Mouse (Mus musculus) G1E (cell line): ENCODE measurements around the gene Tmem132d.

Experiments used
- CTCF ChIP-seq: IDR thresholded peaks from 2 replicates; pipeline ENCODE4 v1.5.1; 2012; ENCODE audit warnings: low read depth, low read length, inconsistent platforms, mixed read lengths
- GATA1 ChIP-seq: IDR thresholded peaks from 2 replicates; pipeline ENCODE4 v1.6.1; 2012; ENCODE audit warnings: borderline replicate concordance, low read length, inconsistent platforms, mixed read lengths
- GATA2 ChIP-seq: IDR thresholded peaks from 2 replicates; pipeline ENCODE4 v1.6.1; 2012; ENCODE audit warnings: low read depth, low read length, inconsistent platforms, borderline replicate concordance
- POLR2AphosphoS5 ChIP-seq: IDR thresholded peaks from 2 replicates; pipeline ENCODE4 v1.6.1; 2012; ENCODE audit warnings: low read depth, low read length, inconsistent platforms; ENCODE audit not compliant: insufficient replicate concordance
- TAL1 ChIP-seq: conservative IDR thresholded peaks from 2 replicates; pipeline ENCODE4 v1.6.1; 2012; ENCODE audit warnings: low read depth, low read length, inconsistent platforms, mixed read lengths

DNA sequence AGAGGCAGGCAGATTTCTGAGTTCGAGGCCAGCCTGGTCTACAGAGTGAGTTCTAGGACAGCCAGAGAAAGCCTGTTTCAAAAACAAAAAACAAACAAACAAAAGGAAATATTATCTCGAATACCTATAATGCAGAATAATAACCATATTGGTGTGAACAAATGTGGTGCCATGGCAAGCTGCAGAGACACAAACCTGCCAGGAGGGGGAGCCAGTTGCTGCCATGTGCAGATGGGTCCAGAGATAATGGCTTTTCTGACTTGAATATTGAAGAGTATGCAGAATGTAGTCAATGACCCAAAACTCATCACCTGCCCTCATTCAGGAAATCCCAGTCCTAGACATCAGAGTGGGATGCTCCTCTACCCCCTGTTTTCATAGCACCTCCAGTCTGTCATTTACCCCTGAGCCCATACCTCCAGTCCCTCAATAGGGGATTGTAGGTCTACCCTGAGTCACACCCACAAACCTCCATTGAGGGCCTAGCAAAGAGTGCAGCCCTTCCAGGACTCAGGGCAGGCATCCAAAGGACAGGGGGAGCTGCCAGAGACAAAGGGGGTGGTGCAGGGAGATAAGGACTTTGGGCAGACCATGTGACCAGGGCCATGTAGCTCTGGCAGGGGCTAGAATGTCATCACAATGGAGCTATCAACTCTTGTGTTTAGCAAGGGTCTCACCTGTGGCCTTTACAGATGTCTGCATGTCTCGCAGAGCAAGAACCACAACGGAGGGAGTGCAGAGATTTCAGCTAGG, 676.0 kb downstream of the Tmem132d start:
- TF ChIP-seq CTCF (no peak), POLR2AphosphoS5 (no peak), TAL1 (no peak), GATA1 (no peak), GATA2 (no peak)
